18 mouse cellular contexts compared by ENCODE assay signal in genomic region chr17:10393766-10394165, GRCm38 (mm10).
DNase-seq lines count a peak whose midpoint lies in the region; ATAC-seq and TF ChIP-seq lines count a peak whose summit lies in the region.
"Had no signal": no experiment of that assay in that cellular context is flagged by ENCODE, and none has a peak within 500 bp of the region (broad histone marks: within the 10 kb centered on the region; RNA-seq: fewer than 3 reads in every experiment).

No protein-coding gene starts in this region.

- intact Hi-C loops in heart, adult 2 months (cut with DNase I) = loop anchor here (5.0 kb wide), 1 partner anchor 356 kb away; no protein-coding TSS in a partner anchor

- no peaks in the 10 kb centered on the region for H3K27me3 ChIP-seq in heart, embryonic 11.5 days (ENCODE audit: control insufficient read depth, insufficient read depth, low read length)
- H3K27me3 ChIP-seq in heart, adult 2 months (ENCODE audit: control insufficient read depth, insufficient read depth, low read length) = no peaks in the 10 kb centered on the region
- H3K27me3 ChIP-seq: intestine, embryonic 15.5 days had no signal

- H3K36me3 ChIP-seq in heart, embryonic 11.5 days (ENCODE audit: control insufficient read depth, insufficient read depth, low read length) = no peaks in the 10 kb centered on the region
- peaks cover 2% of the 10 kb centered on the region; the same call in 1 of the 2 replicates for H3K36me3 ChIP-seq in heart, adult 2 months (ENCODE audit: control insufficient read depth, insufficient read depth, low read length)
- no peaks in the 10 kb centered on the region for H3K36me3 ChIP-seq in macrophage (ENCODE audit: inconsistent target)
- H3K36me3 ChIP-seq: intestine, embryonic 15.5 days had no signal

- H3K79me2 ChIP-seq in heart, adult 2 months (replicated peaks; ENCODE audit: control insufficient read depth, insufficient read depth, low read length) = no peaks in the 10 kb centered on the region
- no peaks in the 10 kb centered on the region for H3K79me2 ChIP-seq in macrophage (ENCODE audit: inconsistent target)

- no peaks in the 10 kb centered on the region for H3K9me3 ChIP-seq in heart, embryonic 11.5 days (replicated peaks; ENCODE audit: control insufficient read depth, low read length)
- H3K9me3 ChIP-seq: intestine, embryonic 15.5 days had no signal

- 71% methylated on average over 4 of the region's 4 CpGs for WGBS in heart, embryonic 11.5 days (ENCODE audit: insufficient replicate concordance)
- WGBS in heart, adult 2 months = 91% methylated on average over 4 of the region's 4 CpGs
- 96% methylated on average over 4 of the region's 4 CpGs for WGBS in macrophage (ENCODE audit: missing documents)

- TF ChIP-seq CTCF in heart, adult 2 months (IDR thresholded peaks at IDR 0.05) = no peak
- TF ChIP-seq CTCF in layer of hippocampus, adult 2 months (conservative IDR thresholded peaks at IDR 0.05) = no peak

- H3K4me2 ChIP-seq in heart, embryonic 11.5 days = no peak overlapping the region
- H3K4me2 ChIP-seq: intestine, embryonic 15.5 days had no signal

- no peak for TF ChIP-seq POLR2A in heart, adult 2 months (IDR thresholded peaks at IDR 0.05; ENCODE audit: insufficient read depth, low read depth, low read length)

- TF ChIP-seq EP300 in heart, adult 2 months (IDR thresholded peaks at IDR 0.05; ENCODE audit: insufficient read depth, low read depth, low read length) = no peak

- no peak for DNase-seq in heart, adult 2 months
- DNase-seq in layer of hippocampus, adult 2 months (ENCODE audit: low spot score in 2 of 2) = no peak
- DNase-seq in layer of hippocampus, adult 18-20 months (ENCODE audit: low spot score in 2 of 2) = no peak
- peak; percentile 74 for DNase-seq in brain, adult 2 months (ENCODE audit: low read depth, low spot score)
- DNase-seq in B cell, adult 2 months = no peak
- DNase-seq in kidney, postnatal 25 days = no peak
- DNase-seq: adrenal gland, adult 8-10 months; cerebellum, adult 18-20 months; liver; liver, postnatal 0 days; lung, postnatal 14 days; right cerebral cortex, postnatal 14 days had no signal

- H3K4me1 ChIP-seq in heart, embryonic 11.5 days (ENCODE audit: control insufficient read depth, insufficient read depth, low read length) = peaks cover 60% of the 10 kb centered on the region
- peaks cover 23% of the 10 kb centered on the region for H3K4me1 ChIP-seq in heart, adult 2 months (ENCODE audit: control insufficient read depth, insufficient read depth, low read length)

- H3K4me3 ChIP-seq in heart, embryonic 11.5 days (ENCODE audit: low read depth, low read length) = no peak overlapping the region
- H3K4me3 ChIP-seq in heart, adult 2 months = no peak overlapping the region
- no peak overlapping the region for H3K4me3 ChIP-seq in layer of hippocampus, adult 2 months
- no peak overlapping the region for H3K4me3 ChIP-seq in macrophage (ENCODE audit: inconsistent target)
- H3K4me3 ChIP-seq: erythroblast, embryonic 14.5 days; gastrocnemius, adult 2 months; intestine, embryonic 15.5 days had no signal

- H3K9ac ChIP-seq in heart, embryonic 11.5 days (ENCODE audit: low read depth, low read length) = peak overlapping the region; percentile 36; the same call in 1 of the 2 replicates
- H3K9ac ChIP-seq in heart, adult 2 months (ENCODE audit: low read depth, low read length) = no peak overlapping the region
- H3K9ac ChIP-seq: intestine, embryonic 15.5 days; liver, postnatal 0 days had no signal

- no peak for ATAC-seq in heart, embryonic 11.5 days (replicated peaks; ENCODE audit: insufficient number of reproducible peaks, low FRiP score, low TSS enrichment)
- ATAC-seq: forebrain, embryonic 16.5 days; intestine, embryonic 15.5 days; liver, postnatal 0 days had no signal

- H3K27ac ChIP-seq in heart, embryonic 11.5 days (ENCODE audit: low read depth, low read length) = peak overlapping the region; percentile 46; the same call in 1 of the 2 replicates
- H3K27ac ChIP-seq in heart, adult 2 months = no peak overlapping the region
- H3K27ac ChIP-seq in layer of hippocampus, adult 2 months = peak overlapping the region; percentile 88
- peak overlapping the region; percentile 96 for H3K27ac ChIP-seq in macrophage
- H3K27ac ChIP-seq: intestine, embryonic 15.5 days had no signal
